In genomic region chr1:69107485-69108158, GRCm38 (mm10) we compare ENCODE assay signal across 9 mouse cellular contexts. TPM values are rescaled to one million over a fixed set of nuclear protein-coding genes. Genes with fewer than 3 reads are reported as not detected.
A peak's percentile ranks its signal among the peaks of the same experiment; 100 is the strongest.
DNase-seq lines count a peak whose midpoint lies in the region; ATAC-seq and TF ChIP-seq lines count a peak whose summit lies in the region.
"Had no signal": no experiment of that assay in that cellular context is flagged by ENCODE, and none has a peak within 500 bp of the region (broad histone marks: within the 10 kb centered on the region; RNA-seq: fewer than 3 reads in every experiment).

Gene Erbb4 (minus strand): TSS chr1:69108059.

- no peak within 1 kb of the TSS for H3K27ac ChIP-seq in gastrocnemius, adult 2 months
- peak within 1 kb of the TSS; percentile 92 for H3K27ac ChIP-seq in heart, adult 2 months
- H3K27ac ChIP-seq in limb, embryonic 12.5 days: no peak within 1 kb of the TSS
- H3K27ac ChIP-seq in neural tube, embryonic 11.5 days (ENCODE audit: low read depth, low read length): 0 out of 2 replicates have a peak within 1 kb of the TSS, but pooled peaks have one; percentile 23

- peaks cover 2% of the 10 kb centered on the region for H3K27me3 ChIP-seq in heart, adult 2 months (ENCODE audit: control insufficient read depth, insufficient read depth, low read length)
- peaks cover 62% of the 10 kb centered on the region for H3K27me3 ChIP-seq in limb, embryonic 12.5 days
- 0 out of 2 replicates have a peak, but pooled peaks cover 4% of the 10 kb centered on the region for H3K27me3 ChIP-seq in neural tube, embryonic 11.5 days (ENCODE audit: control insufficient read depth, insufficient read depth, low read length)

- intact Hi-C loops in gastrocnemius, adult 2 months (cut with DNase I): no loop called here
- intact Hi-C loops in gastrocnemius, postnatal 36 days (cut with DNase I): no loop called here
- intact Hi-C loops in heart, adult 2 months (cut with DNase I): loop anchor here (5.0 to 10.0 kb wide), 3 partner anchors 130 to 605 kb away; no protein-coding TSS in a partner anchor

- no peaks in the 10 kb centered on the region; the same call in 1 of the 2 replicates for H3K4me1 ChIP-seq in heart, adult 2 months (ENCODE audit: control insufficient read depth, insufficient read depth, low read length)
- peaks cover 19% of the 10 kb centered on the region for H3K4me1 ChIP-seq in limb, embryonic 12.5 days (replicated peaks)
- H3K4me1 ChIP-seq in neural tube, embryonic 11.5 days (ENCODE audit: control insufficient read depth, insufficient read depth, low read length): peaks cover 6% of the 10 kb centered on the region

- TF ChIP-seq POLR2A in heart, adult 2 months (IDR thresholded peaks at IDR 0.05; ENCODE audit: insufficient read depth, low read depth, low read length): no peak

- 0 out of 2 replicates have a peak, but pooled peaks have one; percentile 11 for ATAC-seq in limb, embryonic 12.5 days (ENCODE audit: insufficient number of reproducible peaks, insufficient read depth, low FRiP score, low TSS enrichment, low read depth)
- peak; percentile 26 for ATAC-seq in neural tube, embryonic 11.5 days (ENCODE audit: insufficient read depth, low FRiP score, low TSS enrichment)

- peak within 1 kb of the TSS; percentile 99 for H3K4me2 ChIP-seq in limb, embryonic 12.5 days
- peak within 1 kb of the TSS; percentile 97 for H3K4me2 ChIP-seq in neural tube, embryonic 11.5 days (ENCODE audit: low read depth)

- H3K9ac ChIP-seq in heart, adult 2 months (ENCODE audit: low read depth, low read length): peak within 1 kb of the TSS; percentile 77
- peak within 1 kb of the TSS; percentile 47 for H3K9ac ChIP-seq in limb, embryonic 12.5 days (replicated peaks)
- peak within 1 kb of the TSS; percentile 54 for H3K9ac ChIP-seq in neural tube, embryonic 11.5 days (ENCODE audit: low read length)

- WGBS in heart, adult 2 months: 1% methylated on average over 63 of the region's 63 CpGs
- WGBS in limb, embryonic 12.5 days: under 1% methylated on average over 63 of the region's 63 CpGs
- under 1% methylated on average over 42 of the region's 63 CpGs for WGBS in neural tube, embryonic 11.5 days

- H3K9me3 ChIP-seq in limb, embryonic 12.5 days: no peaks in the 10 kb centered on the region
- no peaks in the 10 kb centered on the region for H3K9me3 ChIP-seq in neural tube, embryonic 11.5 days (ENCODE audit: control insufficient read depth, low read length)

- H3K36me3 ChIP-seq in heart, adult 2 months (ENCODE audit: control insufficient read depth, insufficient read depth, low read length): no peaks in the 10 kb centered on the region
- H3K36me3 ChIP-seq in limb, embryonic 12.5 days: no peaks in the 10 kb centered on the region
- no peaks in the 10 kb centered on the region for H3K36me3 ChIP-seq in neural tube, embryonic 11.5 days (ENCODE audit: control insufficient read depth, insufficient read depth, low read length)

- no peak for TF ChIP-seq EP300 in heart, adult 2 months (IDR thresholded peaks at IDR 0.05; ENCODE audit: insufficient read depth, low read depth, low read length)

- H3K4me3 ChIP-seq in gastrocnemius, adult 2 months: peak within 1 kb of the TSS; percentile 77
- H3K4me3 ChIP-seq in heart, adult 2 months: peak within 1 kb of the TSS; percentile 60
- H3K4me3 ChIP-seq in limb, embryonic 12.5 days (replicated peaks): peak within 1 kb of the TSS; percentile 62
- H3K4me3 ChIP-seq in neural tube, embryonic 11.5 days (ENCODE audit: low read depth, low read length): peak within 1 kb of the TSS; percentile 77

- H3K79me2 ChIP-seq in heart, adult 2 months (replicated peaks; ENCODE audit: control insufficient read depth, insufficient read depth, low read length): no peaks in the 10 kb centered on the region

- no peak for TF ChIP-seq CTCF in gastrocnemius, adult 2 months (IDR thresholded peaks at IDR 0.05)
- TF ChIP-seq CTCF in heart, adult 2 months (IDR thresholded peaks at IDR 0.05): no peak

- DNase-seq in gastrocnemius, adult 2 months: peak; percentile 29
- DNase-seq in gastrocnemius, postnatal 36 days: no peak
- peak; percentile 68 to 73 for DNase-seq in cerebellum, postnatal 10 days
- peak; percentile 17 to 33 for DNase-seq in heart, adult 2 months
- DNase-seq in kidney, adult 18-20 months: peak; percentile 42
- peak; percentile 60 for DNase-seq in neural tube, embryonic 11.5 days (ENCODE audit: low spot score)
- no peak for DNase-seq in natural killer cell, adult 2 months (ENCODE audit: low spot score in 2 of 2)

RNA-seq across cellular contexts. Expression of gene Erbb4, which starts in this region (rescaled TPM):
- under 1 TPM; 0.18 to 0.39 TPM for total RNA-seq in gastrocnemius, adult 2 months (2021)
- under 1 TPM; 0.23 to 0.42 TPM for total RNA-seq in gastrocnemius, postnatal 36 days (2021)
- total RNA-seq in heart, adult 2 months (2021): 10 to 100 TPM; 10.3 to 13.9 TPM
- 2.1 and 5.4 TPM in 2 replicates for polyA plus RNA-seq in heart, adult 2 months (2012; rRNA removed)
- polyA plus RNA-seq in limb, embryonic 12.5 days (2016; fragmentation: Nextera tagmentation; extraction: Ambion mirVana): 0.65 and 1.1 TPM in 2 replicates
- 5.0 and 6.0 TPM in 2 replicates for polyA plus RNA-seq in neural tube, embryonic 11.5 days (2014; fragmentation: Nextera tagmentation; extraction: Ambion mirVana)
- polyA plus RNA-seq: C2C12 had no signal

Comparison
In these comparisons a context has a peak if more than half of its experiments do, and no peak if none do; other contexts are left out.
1. RNA of gene Erbb4 (total RNA-seq): 10.3 to 13.9 TPM in heart, adult 2 months; 0.23 to 0.42 TPM in gastrocnemius, postnatal 36 days and 0.18 to 0.39 TPM in gastrocnemius, adult 2 months; every median in the first group is over 4 times any median in the second.
2. Peak in DNase-seq and H3K4me3 ChIP-seq in gastrocnemius, adult 2 months; RNA of the gene not detected or under 1 TPM.
3. DNase-seq: peak in cerebellum, postnatal 10 days (2 of 2), heart, adult 2 months (2 of 2), kidney, adult 18-20 months (single experiment) and neural tube, embryonic 11.5 days (single experiment); none in gastrocnemius, postnatal 36 days (0 of 2) and natural killer cell, adult 2 months (0 of 2).
4. H3K27ac ChIP-seq: peak in heart, adult 2 months (single experiment) and neural tube, embryonic 11.5 days (single experiment); none in gastrocnemius, adult 2 months (single experiment) and limb, embryonic 12.5 days (single experiment).
5. Peak in every context shown above with its lines, with median percentiles within 50 percentile points of each other: H3K4me3 ChIP-seq and H3K9ac ChIP-seq.